Mouse (Mus musculus) CH12.LX (cell line): Measurements from ENCODE around the gene Cd93. TPM values are rescaled to one million over a fixed set of nuclear protein-coding genes. Genes with fewer than 3 reads are reported as not detected.

Experiments used
- DNase-seq: peaks from one replicate; pipeline ENCODE4 v3.0.0-alpha.2; 2013; ENCODE audit errors: extremely low read depth
- H3K27ac ChIP-seq: 2 replicates; pipeline ENCODE4 v1.5.1; 2012; ENCODE audit warnings: low read depth, mild to moderate bottlenecking, control low read depth, moderate library complexity; ENCODE audit not compliant: insufficient read depth
- H3K27me3 ChIP-seq: replicated peaks from 2 replicates; pipeline ENCODE3; 2012; ENCODE audit warnings: inconsistent platforms
- H3K36me3 ChIP-seq, 2 experiments: replicated peaks in 1 of 2; 2 replicates each; pipeline versions ENCODE3 to v1.6.1; 2012; ENCODE audit warnings: inconsistent platforms in 1 of 2, low read length in 1 of 2, mild to moderate bottlenecking in 1 of 2, mixed read lengths in 1 of 2, moderate library complexity in 1 of 2; ENCODE audit not compliant: control insufficient read depth in 1 of 2, insufficient read depth in 1 of 2
- H3K4me1 ChIP-seq, 2 experiments: 2 replicates each; pipeline ENCODE4 v1.6.1; 2012; ENCODE audit warnings: inconsistent platforms in 1 of 2, moderate library complexity in 1 of 2; ENCODE audit not compliant: insufficient read depth in 2 of 2, control insufficient read depth in 1 of 2
- H3K4me2 ChIP-seq: 2 replicates; pipeline ENCODE4 v1.6.1; 2012; ENCODE audit warnings: low read depth, mild to moderate bottlenecking, control low read depth; ENCODE audit not compliant: poor library complexity, insufficient read depth, severe bottlenecking
- H3K4me3 ChIP-seq, 3 experiments: fragments of 150-350 bp in 1 of 3; sonication (generic) in 1 of 3; replicated peaks in 1 of 3; 2 replicates each; pipeline versions ENCODE3 to v1.5.1; 2011 to 2012; ENCODE audit warnings: low read depth in 2 of 3, low read length in 2 of 3, mild to moderate bottlenecking in 2 of 3, moderate library complexity in 2 of 3, control low read depth in 1 of 3, improper control_type of control experiment in 1 of 3, inconsistent platforms in 1 of 3, mixed read lengths in 1 of 3; ENCODE audit not compliant: poor library complexity in 1 of 3
- H3K79me2 ChIP-seq: replicated peaks from 2 replicates; pipeline ENCODE4 v1.6.1; 2012; ENCODE audit warnings: mild to moderate bottlenecking, moderate library complexity; ENCODE audit not compliant: control insufficient read depth, poor library complexity, insufficient read depth, severe bottlenecking; ENCODE audit errors: extremely low read depth
- H3K9ac ChIP-seq: 2 replicates; pipeline ENCODE4 v1.6.1; 2012; ENCODE audit warnings: low read depth, mild to moderate bottlenecking, control low read depth, moderate library complexity; ENCODE audit not compliant: insufficient read depth
- H3K9me3 ChIP-seq: replicated peaks from 2 replicates; pipeline ENCODE3; 2012; ENCODE audit warnings: low read length, inconsistent platforms, mixed read lengths
- BHLHE40 ChIP-seq: IDR thresholded peaks from 2 replicates; pipeline ENCODE4 v1.6.1; 2011; ENCODE audit warnings: mild to moderate bottlenecking, low read depth, low read length, improper control_type of control experiment
- CHD2 ChIP-seq: IDR thresholded peaks from 2 replicates; pipeline ENCODE4 v1.6.1; 2011; ENCODE audit warnings: low read length, improper control_type of control experiment
- CTCF ChIP-seq, 2 experiments: IDR thresholded peaks in 1 of 2; conservative IDR thresholded peaks in 1 of 2; 2 replicates each; pipeline ENCODE4 v1.5.1; 2011 to 2012; ENCODE audit warnings: low read depth in 2 of 2, low read length in 2 of 2, improper control_type of control experiment in 1 of 2, inconsistent platforms in 1 of 2, mild to moderate bottlenecking in 1 of 2, moderate library complexity in 1 of 2
- EP300 ChIP-seq: IDR thresholded peaks from 2 replicates; pipeline ENCODE4 v1.6.1; 2011; ENCODE audit warnings: low read length, improper control_type of control experiment
- GABPA ChIP-seq: IDR thresholded peaks from 2 replicates; pipeline ENCODE4 v1.6.1; 2012; ENCODE audit warnings: low read depth, low read length, improper control_type of control experiment, inconsistent platforms; ENCODE audit not compliant: insufficient replicate concordance
- HCFC1 ChIP-seq: IDR thresholded peaks from 2 replicates; pipeline ENCODE4 v1.6.1; 2012; ENCODE audit warnings: low read depth, mild to moderate bottlenecking, inconsistent platforms, low read length, improper control_type of control experiment
- IRF4 ChIP-seq: IDR thresholded peaks from 2 replicates; pipeline ENCODE4 v1.6.1; 2014; ENCODE audit warnings: low read depth, mild to moderate bottlenecking, inconsistent platforms, low read length, improper control_type of control experiment
- JUN ChIP-seq: IDR thresholded peaks from 2 replicates; pipeline ENCODE4 v1.6.1; 2011; ENCODE audit warnings: low read depth, mild to moderate bottlenecking, low read length, improper control_type of control experiment, moderate library complexity; ENCODE audit not compliant: insufficient read depth
- JUND ChIP-seq: conservative IDR thresholded peaks from 2 replicates; pipeline ENCODE4 v1.6.1; 2011; ENCODE audit warnings: low read depth, low read length, improper control_type of control experiment
- MAFK ChIP-seq: IDR thresholded peaks from 2 replicates; pipeline ENCODE4 v1.6.1; 2011; ENCODE audit warnings: low read length, improper control_type of control experiment; ENCODE audit not compliant: insufficient replicate concordance
- MAX ChIP-seq: IDR thresholded peaks from 2 replicates; pipeline ENCODE4 v1.6.1; 2011; ENCODE audit warnings: low read length, improper control_type of control experiment
- MEF2A ChIP-seq: IDR thresholded peaks from 2 replicates; pipeline ENCODE4 v1.6.1; 2014; ENCODE audit warnings: low read depth, mild to moderate bottlenecking, inconsistent platforms, low read length, improper control_type of control experiment, borderline replicate concordance
- NELFE ChIP-seq: IDR thresholded peaks from 2 replicates; pipeline ENCODE4 v1.6.1; 2011; ENCODE audit warnings: low read depth, low read length, improper control_type of control experiment
- NRF1 ChIP-seq: IDR thresholded peaks from 2 replicates; pipeline ENCODE4 v1.6.1; 2014; ENCODE audit warnings: low read depth, mild to moderate bottlenecking, inconsistent platforms, low read length, improper control_type of control experiment, moderate library complexity
- PAX5 ChIP-seq: IDR thresholded peaks from 2 replicates; pipeline ENCODE4 v1.6.1; 2012; ENCODE audit warnings: low read length, inconsistent platforms, mixed read lengths
- POLR2A ChIP-seq: IDR thresholded peaks from 2 replicates; pipeline ENCODE4 v1.6.1; 2011; ENCODE audit warnings: low read depth, mild to moderate bottlenecking, improper control_type of control experiment, low read length
- POLR2AphosphoS2 ChIP-seq: IDR thresholded peaks from 2 replicates; pipeline ENCODE4 v1.6.1; 2011; ENCODE audit warnings: low read depth, low read length, improper control_type of control experiment
- TBP ChIP-seq: conservative IDR thresholded peaks from 2 replicates; pipeline ENCODE4 v1.6.1; 2011; ENCODE audit warnings: low read depth, low read length, improper control_type of control experiment
- TCF12 ChIP-seq: IDR thresholded peaks from 2 replicates; pipeline ENCODE4 v1.6.1; 2014; ENCODE audit warnings: low read depth, mild to moderate bottlenecking, inconsistent platforms, low read length, improper control_type of control experiment
- UBTF ChIP-seq: IDR thresholded peaks from 2 replicates; pipeline ENCODE4 v1.6.1; 2012; ENCODE audit warnings: low read depth, mild to moderate bottlenecking, inconsistent platforms, low read length, improper control_type of control experiment, moderate library complexity
- ZMIZ1 ChIP-seq: IDR thresholded peaks from 2 replicates; pipeline ENCODE4 v1.6.1; 2012; ENCODE audit warnings: low read depth, mild to moderate bottlenecking, inconsistent platforms, low read length, improper control_type of control experiment
- ZNF384 ChIP-seq: IDR thresholded peaks from 2 replicates; pipeline ENCODE4 v1.6.1; 2012; ENCODE audit warnings: low read depth, low read length, improper control_type of control experiment, inconsistent platforms
- dilution Hi-C: fragments of 300-500 bp; cut with MboI; formaldehyde crosslinking; loops from 2 replicates; pipeline ENCODE4 v1.14.3; 2020; ENCODE audit warnings: low sequenced_read_pairs; ENCODE audit not compliant: extremely low pct_unique_long_range_greater_than_20kb, extremely low pct_ligation_motif_present
- in situ Hi-C: fragments of 300-500 bp; cut with MboI; formaldehyde crosslinking; loops from 3 replicates; pipeline ENCODE4 v1.14.3; 2019; ENCODE audit warnings: low sequenced_read_pairs, low pct_ligation_motif_present, low pct_unique_long_range_greater_than_20kb, mixed read lengths
- polyA plus RNA-seq: library from polyadenylated mRNA; unstranded; fragments of >175 nt; gene quantifications from 2 replicates; pipeline ENCODE4 v1.2.1, GENCODE M21; 2012; ENCODE audit warnings: low read depth; ENCODE audit not compliant: insufficient read length
- total RNA-seq, 2 experiments: library from RNA; depleted of rRNA; stranded (reverse); fragments of 300-350 nt in 1 of 2; fragments of >200 nt in 1 of 2; gene quantifications; 2 replicates each; pipeline ENCODE4 v1.2.3; 2012 to 2014

The Cd93 gene
- total and polyA plus RNA-seq, 3 experiments: 0.04 to 0.08 (median 0.07) TPM

DNA sequence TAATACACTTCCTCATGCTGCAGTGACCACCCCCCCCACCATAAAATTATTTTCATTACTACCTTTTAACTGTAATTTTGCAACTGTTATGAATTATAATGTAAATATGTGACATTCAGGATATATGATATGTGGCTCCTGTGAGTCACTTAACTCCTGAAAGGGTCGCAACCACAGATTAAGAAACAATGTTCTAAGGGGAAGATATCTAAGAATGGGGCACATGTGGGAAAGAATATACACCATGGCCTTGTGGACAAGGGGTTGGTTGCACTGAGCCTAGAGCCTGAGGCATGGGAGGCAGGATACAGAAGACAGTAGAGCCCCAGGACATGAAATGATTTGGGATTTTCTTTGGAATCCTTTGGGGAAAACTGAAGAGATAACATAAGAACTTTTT lies 2.3 kb upstream of the Cd93 start:
- H3K36me3 ChIP-seq: no peaks in the 10 kb centered on the region
- no peak for TF ChIP-seq IRF4
- TF ChIP-seq POLR2AphosphoS2: no peak
- TF ChIP-seq EP300: no peak
- TF ChIP-seq POLR2A: no peak
- TF ChIP-seq NELFE: no peak
- TF ChIP-seq CTCF (conservative IDR thresholded peaks at IDR 0.05 in 1 of 2, IDR thresholded peaks at IDR 0.05 in 1 of 2; ENCODE audit: low read depth in 2 of 2, low read length in 2 of 2): no peak
- no peak for TF ChIP-seq NRF1
- no peak for TF ChIP-seq MEF2A
- no peak for TF ChIP-seq TBP
- no peak for TF ChIP-seq MAFK
- TF ChIP-seq GABPA: no peak
- TF ChIP-seq PAX5: no peak
- TF ChIP-seq BHLHE40: no peak
- TF ChIP-seq MAX: no peak
- TF ChIP-seq CHD2: no peak
- TF ChIP-seq ZNF384: no peak
- no peak for TF ChIP-seq UBTF
- no peak for TF ChIP-seq HCFC1
- TF ChIP-seq, all 38 proteins: peak for 0
- Histone ChIP-seq H3K27me3 (no peaks in the 10 kb centered on the region), H3K9ac (no peak overlapping the region), H3K4me3 (no peak overlapping the region), H3K79me2 (no peaks in the 10 kb centered on the region), H3K4me2 (no peak overlapping the region), H3K4me1 (peaks cover 0 to 12% of the 10 kb centered on the region in 2 experiments; a peak in 2 of 4 replicates), H3K9me3 (no peaks in the 10 kb centered on the region), H3K27ac (no peak overlapping the region)
- in situ Hi-C loops (no loop called here), dilution Hi-C loops (no loop called here)
- DNase-seq: no peak

DNA sequence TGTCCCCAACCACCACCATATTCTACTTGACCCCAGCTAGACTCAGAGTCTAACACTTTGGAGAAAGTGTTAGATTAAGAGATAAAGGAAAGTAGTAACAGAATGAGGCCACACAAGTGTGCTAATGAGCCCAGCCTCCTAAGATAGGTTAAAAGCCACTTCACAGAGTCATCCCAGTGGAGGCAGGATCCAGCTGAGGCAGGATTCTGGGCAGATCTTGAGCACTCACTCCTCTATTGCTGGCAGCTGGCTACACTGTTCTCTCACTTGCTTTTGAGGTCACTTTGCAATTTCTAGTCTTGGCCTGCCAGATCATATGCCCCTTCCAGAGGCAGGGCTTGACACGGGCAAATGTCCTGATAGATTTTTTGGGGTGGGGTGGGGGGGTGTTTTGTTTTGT lies 1.1 kb upstream of the Cd93 start:
- Histone ChIP-seq H3K4me1 (peaks cover 0 to 19% of the 10 kb centered on the region in 2 experiments; a peak in 2 of 4 replicates), H3K36me3 (no peaks in the 10 kb centered on the region), H3K9me3 (no peaks in the 10 kb centered on the region), H3K9ac (no peak overlapping the region), H3K27me3 (no peaks in the 10 kb centered on the region), H3K79me2 (no peaks in the 10 kb centered on the region)
- dilution Hi-C loops: no loop called here
- DNase-seq: no peak
- TF ChIP-seq UBTF (no peak), JUN (no peak), CHD2 (no peak), TCF12 (no peak), MEF2A (no peak), ZMIZ1 (no peak), JUND (no peak)
- TF ChIP-seq, all 38 proteins: peak for 0
- Histone ChIP-seq H3K4me3 (no peak overlapping the region), H3K4me2 (no peak overlapping the region), H3K27ac (no peak overlapping the region)
- in situ Hi-C loops: no loop called here
